ENCODE assay signal across 18 mouse cellular contexts in the genomic region with DNA sequence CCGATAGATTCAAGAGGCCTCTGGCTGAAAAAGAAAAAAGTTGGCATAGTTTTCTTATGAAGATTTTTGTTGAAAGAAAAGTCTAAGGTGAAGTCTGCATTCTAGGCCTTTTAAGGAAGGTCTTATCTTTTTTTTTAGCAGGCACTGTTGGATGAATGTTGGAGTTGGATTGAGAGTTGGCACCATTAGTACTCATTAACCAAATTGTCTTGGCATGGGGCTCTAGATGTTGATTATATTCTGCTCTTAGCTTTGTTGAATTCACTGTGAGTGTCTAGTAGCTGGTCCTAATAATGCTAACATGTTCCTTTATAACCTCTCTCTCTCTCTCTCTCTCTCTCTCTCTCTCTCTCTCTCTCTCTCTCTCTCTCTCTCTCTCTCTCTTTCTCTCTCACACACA.
DNase-seq lines count a peak whose midpoint lies in the region; ATAC-seq and TF ChIP-seq lines count a peak whose summit lies in the region.
"Had no signal": no experiment of that assay in that cellular context is flagged by ENCODE, and none has a peak within 500 bp of the region (broad histone marks: within the 10 kb centered on the region; RNA-seq: fewer than 3 reads in every experiment).

No protein-coding gene starts in this region.

- no peaks in the 10 kb centered on the region for H3K36me3 ChIP-seq in forebrain, embryonic 16.5 days (ENCODE audit: control insufficient read depth, insufficient read depth)
- no peaks in the 10 kb centered on the region for H3K36me3 ChIP-seq in forebrain, embryonic 13.5 days (ENCODE audit: poor library complexity, severe bottlenecking)
- H3K36me3 ChIP-seq in liver, embryonic 12.5 days, result no peaks in the 10 kb centered on the region
- H3K36me3 ChIP-seq: embryonic facial prominence, embryonic 13.5 days; embryonic facial prominence, embryonic 15.5 days had no signal

- no peaks in the 10 kb centered on the region for H3K9me3 ChIP-seq in forebrain, embryonic 16.5 days (ENCODE audit: control insufficient read depth, low read length)
- H3K9me3 ChIP-seq in forebrain, embryonic 13.5 days (replicated peaks), result no peaks in the 10 kb centered on the region
- no peaks in the 10 kb centered on the region for H3K9me3 ChIP-seq in liver, embryonic 12.5 days (replicated peaks)
- H3K9me3 ChIP-seq: embryonic facial prominence, embryonic 13.5 days; embryonic facial prominence, embryonic 15.5 days had no signal

- DNase-seq in brain, embryonic 14.5 days (ENCODE audit: low read depth), result peak; percentile 67
- DNase-seq in brain, embryonic 18.5 days (ENCODE audit: low read depth, low spot score), result peak; percentile 24
- DNase-seq: adrenal gland, adult 2 months; adrenal gland, postnatal 10 days; adrenal gland, postnatal 25 days; cerebellum, adult 11 months; cerebellum, adult 18-20 months; cerebellum, adult 8-10 months; cerebellum, adult 9-11 months; cerebellum, postnatal 14 days; cerebellum, postnatal 36 days; embryo, embryonic 11 days had no signal

- no peak overlapping the region for H3K4me3 ChIP-seq in forebrain, embryonic 16.5 days (replicated peaks; ENCODE audit: low read length)
- H3K4me3 ChIP-seq in forebrain, embryonic 13.5 days, result no peak overlapping the region
- H3K4me3 ChIP-seq in liver, embryonic 12.5 days, result no peak overlapping the region
- H3K4me3 ChIP-seq: embryonic facial prominence, embryonic 13.5 days; embryonic facial prominence, embryonic 15.5 days; erythroblast, embryonic 14.5 days had no signal

- H3K4me1 ChIP-seq in forebrain, embryonic 16.5 days (replicated peaks; ENCODE audit: control insufficient read depth, insufficient read depth, low read length), result no peaks in the 10 kb centered on the region
- H3K4me1 ChIP-seq in forebrain, embryonic 13.5 days, result no peaks in the 10 kb centered on the region
- H3K4me1 ChIP-seq in liver, embryonic 12.5 days, result no peaks in the 10 kb centered on the region
- H3K4me1 ChIP-seq: embryonic facial prominence, embryonic 13.5 days; embryonic facial prominence, embryonic 15.5 days had no signal

- no peak overlapping the region for H3K9ac ChIP-seq in forebrain, embryonic 16.5 days (replicated peaks; ENCODE audit: low read depth, low read length)
- no peak overlapping the region for H3K9ac ChIP-seq in forebrain, embryonic 13.5 days
- H3K9ac ChIP-seq in liver, embryonic 12.5 days, result no peak overlapping the region
- H3K9ac ChIP-seq: embryonic facial prominence, embryonic 13.5 days; embryonic facial prominence, embryonic 15.5 days had no signal

- no peaks in the 10 kb centered on the region for H3K27me3 ChIP-seq in forebrain, embryonic 16.5 days (replicated peaks; ENCODE audit: control insufficient read depth, insufficient read depth, low read length)
- no peaks in the 10 kb centered on the region for H3K27me3 ChIP-seq in forebrain, embryonic 13.5 days
- H3K27me3 ChIP-seq in liver, embryonic 12.5 days (replicated peaks), result no peaks in the 10 kb centered on the region
- H3K27me3 ChIP-seq: embryonic facial prominence, embryonic 13.5 days; embryonic facial prominence, embryonic 15.5 days had no signal

- H3K4me2 ChIP-seq in forebrain, embryonic 16.5 days (ENCODE audit: low read length), result no peak overlapping the region
- H3K4me2 ChIP-seq in forebrain, embryonic 13.5 days, result no peak overlapping the region
- no peak overlapping the region for H3K4me2 ChIP-seq in liver, embryonic 12.5 days
- H3K4me2 ChIP-seq: embryonic facial prominence, embryonic 13.5 days; embryonic facial prominence, embryonic 15.5 days had no signal

- ATAC-seq in forebrain, embryonic 16.5 days, result 0 out of 2 replicates have a peak, but pooled peaks have one; percentile 50
- ATAC-seq in forebrain, embryonic 13.5 days, result no peak
- ATAC-seq in liver, embryonic 12.5 days, result no peak

- WGBS in forebrain, embryonic 16.5 days, result 73% methylated on average over 1 of the region's 1 CpGs
- 86% methylated on average over 1 of the region's 1 CpGs for WGBS in forebrain, embryonic 13.5 days
- 66% methylated on average over 1 of the region's 1 CpGs for WGBS in liver, embryonic 12.5 days (ENCODE audit: insufficient replicate concordance)

- H3K27ac ChIP-seq in forebrain, embryonic 16.5 days (ENCODE audit: low read length), result no peak overlapping the region
- H3K27ac ChIP-seq in forebrain, embryonic 13.5 days, result no peak overlapping the region
- no peak overlapping the region for H3K27ac ChIP-seq in liver, embryonic 12.5 days
- H3K27ac ChIP-seq: embryonic facial prominence, embryonic 13.5 days; embryonic facial prominence, embryonic 15.5 days had no signal

- no peak for TF ChIP-seq POLR2A in brain, embryonic 14.5 days (IDR thresholded peaks at IDR 0.05; ENCODE audit: borderline replicate concordance, extremely low read depth, insufficient read depth, insufficient read length, poor library complexity, severe bottlenecking)

- no peak for TF ChIP-seq CTCF in brain, embryonic 14.5 days (IDR thresholded peaks at IDR 0.05; ENCODE audit: borderline replicate concordance, extremely low read depth, insufficient read depth, insufficient read length)
